Mouse (Mus musculus): ENCODE data around the gene Tmigd3. TPM values are rescaled to one million over a fixed set of nuclear protein-coding genes. Genes with fewer than 3 reads are reported as not detected.

Gene Tmigd3
- total and polyA plus RNA-seq, 3 experiments, result 0.25 TPM; not detected in 2

GRCm38 (mm10) chr3:105868135-105868534, 2.6 kb upstream of the Tmigd3 start:
- dilution Hi-C loops (cut with MboI; ENCODE audit: extremely low pct_ligation_motif_present, extremely low pct_unique_long_range_greater_than_20kb, low sequenced_read_pairs) (no loop called here), in situ Hi-C loops (cut with MboI; ENCODE audit: low pct_ligation_motif_present, low pct_unique_long_range_greater_than_20kb, low sequenced_read_pairs) (no loop called here)
- H3K4me2 ChIP-seq (ENCODE audit: insufficient read depth, low read depth, poor library complexity, severe bottlenecking), result no peak overlapping the region
- no peak overlapping the region for H3K27ac ChIP-seq (ENCODE audit: insufficient read depth, low read depth)
- H3K79me2 ChIP-seq (replicated peaks; ENCODE audit: control insufficient read depth, extremely low read depth, insufficient read depth, poor library complexity, severe bottlenecking), result no peaks in the 10 kb centered on the region
- no peak overlapping the region for H3K4me3 ChIP-seq (replicated peaks in 1 of 3; ENCODE audit: low read depth in 2 of 3, low read length in 2 of 3, poor library complexity in 1 of 3)
- H3K36me3 ChIP-seq (replicated peaks in 1 of 2; ENCODE audit: control insufficient read depth in 1 of 2, insufficient read depth in 1 of 2, low read length in 1 of 2), result no peaks in the 10 kb centered on the region
- TF ChIP-seq USF2 (conservative IDR thresholded peaks at IDR 0.05; ENCODE audit: low read depth, low read length) (no peak), IRF4 (IDR thresholded peaks at IDR 0.05; ENCODE audit: low read depth, low read length) (no peak), RAD21 (IDR thresholded peaks at IDR 0.05; ENCODE audit: low read depth, low read length) (no peak), CHD1 (IDR thresholded peaks at IDR 0.05; ENCODE audit: low read depth, low read length) (no peak), BHLHE40 (IDR thresholded peaks at IDR 0.05; ENCODE audit: low read depth, low read length) (no peak), POLR2AphosphoS2 (IDR thresholded peaks at IDR 0.05; ENCODE audit: low read depth, low read length) (no peak), SMC3 (IDR thresholded peaks at IDR 0.05; ENCODE audit: low read depth, low read length) (no peak)
- DNase-seq (ENCODE audit: extremely low read depth), result no peak
- no peak overlapping the region for H3K9ac ChIP-seq (ENCODE audit: insufficient read depth, low read depth)
- H3K9me3 ChIP-seq (replicated peaks; ENCODE audit: low read length), result no peaks in the 10 kb centered on the region
- H3K4me1 ChIP-seq (ENCODE audit: control insufficient read depth in 1 of 2, insufficient read depth in 2 of 2), result peaks cover 13 to 30% of the 10 kb centered on the region in 2 experiments
- H3K27me3 ChIP-seq (replicated peaks), result no peaks in the 10 kb centered on the region

- TF ChIP-seq POLR2A (IDR thresholded peaks at IDR 0.05; ENCODE audit: low read depth, low read length), result no peak
- no peak for TF ChIP-seq NRF1 (IDR thresholded peaks at IDR 0.05; ENCODE audit: low read depth, low read length)
- no peak for TF ChIP-seq ETS1 (conservative IDR thresholded peaks at IDR 0.05; ENCODE audit: low read depth, low read length)
- TF ChIP-seq KAT2A (IDR thresholded peaks at IDR 0.05; ENCODE audit: insufficient replicate concordance, low read length), result no peak
- TF ChIP-seq MAZ (IDR thresholded peaks at IDR 0.05; ENCODE audit: low read depth, low read length), result no peak
- TF ChIP-seq MYC (IDR thresholded peaks at IDR 0.05; ENCODE audit: low read depth, low read length), result no peak
- TF ChIP-seq UBTF (IDR thresholded peaks at IDR 0.05; ENCODE audit: low read depth, low read length), result no peak
- no peak for TF ChIP-seq HCFC1 (IDR thresholded peaks at IDR 0.05; ENCODE audit: low read depth, low read length)
- no peak for TF ChIP-seq JUND (conservative IDR thresholded peaks at IDR 0.05; ENCODE audit: low read depth, low read length)
- TF ChIP-seq CHD1 (IDR thresholded peaks at IDR 0.05; ENCODE audit: low read depth, low read length), result no peak
- no peak for TF ChIP-seq SIN3A (IDR thresholded peaks at IDR 0.05; ENCODE audit: low read length)
- Histone ChIP-seq H3K4me3 (replicated peaks in 1 of 3; ENCODE audit: low read depth in 2 of 3, low read length in 2 of 3, poor library complexity in 1 of 3) (no peak overlapping the region), H3K79me2 (replicated peaks; ENCODE audit: control insufficient read depth, extremely low read depth, insufficient read depth, poor library complexity, severe bottlenecking) (no peaks in the 10 kb centered on the region), H3K9ac (ENCODE audit: insufficient read depth, low read depth) (no peak overlapping the region), H3K4me1 (ENCODE audit: control insufficient read depth in 1 of 2, insufficient read depth in 2 of 2) (0 out of 4 replicates have a peak, but pooled peaks cover 0 to 4% of the 10 kb centered on the region in 2 experiments), H3K4me2 (ENCODE audit: insufficient read depth, low read depth, poor library complexity, severe bottlenecking) (no peak overlapping the region), H3K27me3 (replicated peaks) (no peaks in the 10 kb centered on the region), H3K9me3 (replicated peaks; ENCODE audit: low read length) (no peaks in the 10 kb centered on the region), H3K27ac (ENCODE audit: insufficient read depth, low read depth) (no peak overlapping the region), H3K36me3 (replicated peaks in 1 of 2; ENCODE audit: control insufficient read depth in 1 of 2, insufficient read depth in 1 of 2, low read length in 1 of 2) (no peaks in the 10 kb centered on the region)
- no peak for DNase-seq (ENCODE audit: extremely low read depth)
- dilution Hi-C loops (cut with MboI; ENCODE audit: extremely low pct_ligation_motif_present, extremely low pct_unique_long_range_greater_than_20kb, low sequenced_read_pairs) (no loop called here), in situ Hi-C loops (cut with MboI; ENCODE audit: low pct_ligation_motif_present, low pct_unique_long_range_greater_than_20kb, low sequenced_read_pairs) (no loop called here)
Observed at GRCm38 (mm10) chr3:105872034-105872433, 1.3 kb downstream of the Tmigd3 start.

Measured in CH12.LX (cell line).